Mouse (Mus musculus): Measurements from ENCODE around the gene 2700081O15Rik. TPM values are rescaled to one million over a fixed set of nuclear protein-coding genes. Genes with fewer than 3 reads are reported as not detected.
A peak's percentile ranks its signal among the peaks of the same experiment; 100 is the strongest.
"Not testable (repeated sequence)": the region's sequence is repeated elsewhere in the genome, so short reads cannot be mapped to it uniquely, and the experiment has no call there.

Gene 2700081O15Rik
- polyA plus RNA-seq, 1 experiment from 2014 or later: 17.2 TPM

DNA sequence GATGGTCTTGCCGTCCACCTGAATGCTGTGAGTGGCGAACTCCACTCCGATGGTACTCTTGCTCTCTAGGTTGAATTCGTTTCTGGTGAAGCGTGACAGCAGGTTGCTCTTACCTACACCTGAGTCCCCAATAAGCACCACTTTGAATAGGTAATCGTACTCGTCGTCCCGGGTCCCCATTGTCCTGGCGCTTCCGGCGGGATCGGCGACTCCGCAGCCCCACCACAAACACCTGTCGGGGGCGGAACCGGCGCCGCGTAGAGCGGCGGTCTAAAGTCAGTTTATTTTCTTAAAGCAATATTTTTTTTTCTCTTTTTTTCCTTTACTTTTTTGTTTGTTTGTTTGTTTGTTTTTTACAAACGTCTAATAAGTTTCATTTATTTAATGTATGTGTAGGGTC is 18.5 kb upstream of the 2700081O15Rik start:
- H3K27me3 ChIP-seq; ATAC-seq (ENCODE audit: low FRiP score, low read depth); H3K36me3 ChIP-seq; H3K9me3 ChIP-seq; H3K4me3 ChIP-seq; H3K4me2 ChIP-seq; H3K4me1 ChIP-seq (replicated peaks); H3K9ac ChIP-seq; H3K27ac ChIP-seq (replicated peaks): not testable (repeated sequence)
- WGBS: 41% methylated on average over 24 of the region's 24 CpGs

GRCm38 (mm10) chr19:7400635-7401034 is 16.8 kb upstream of the 2700081O15Rik start:
- Histone ChIP-seq H3K27me3 (no peaks in the 10 kb centered on the region), H3K9ac (no peak overlapping the region), H3K27ac (replicated peaks) (no peak overlapping the region), H3K36me3 (no peaks in the 10 kb centered on the region), H3K4me1 (replicated peaks) (0 out of 2 replicates have a peak, but pooled peaks cover 2% of the 10 kb centered on the region), H3K4me2 (no peak overlapping the region), H3K4me3 (no peak overlapping the region), H3K9me3 (no peaks in the 10 kb centered on the region)
- no peak for ATAC-seq (ENCODE audit: low FRiP score, low read depth)
- WGBS: 84% methylated on average over 11 of the region's 11 CpGs

DNA sequence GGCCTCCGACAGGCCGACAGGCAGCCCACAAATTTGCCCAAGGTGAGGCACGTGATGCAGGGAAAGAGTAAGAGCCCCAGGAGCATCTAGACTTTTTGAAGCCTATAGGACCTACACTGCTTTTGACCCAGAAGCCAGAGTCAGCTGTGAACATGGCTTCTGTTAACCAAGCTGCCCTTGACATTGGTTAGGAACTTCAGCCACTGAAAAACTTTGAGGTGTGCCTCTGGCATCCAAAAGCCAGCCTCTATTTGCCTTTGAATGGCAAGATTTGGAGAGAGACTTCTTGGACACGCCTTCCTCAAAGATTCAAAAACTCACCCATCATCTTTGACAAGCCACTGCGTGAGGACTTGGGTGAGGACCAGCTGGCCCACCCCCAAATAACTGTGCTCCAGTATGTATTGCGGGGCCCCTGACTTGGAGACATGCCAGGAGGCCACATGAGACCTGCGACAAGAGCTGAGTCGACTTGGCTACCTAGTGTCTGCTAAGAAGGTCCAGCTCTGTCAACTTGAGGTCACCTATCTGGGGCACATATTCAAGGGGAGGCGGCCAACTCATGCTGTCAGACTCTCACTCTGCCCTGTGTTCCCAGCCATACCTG is 12.7 kb upstream of the 2700081O15Rik start:
- Histone ChIP-seq H3K9ac (no peak overlapping the region), H3K4me3 (no peak overlapping the region), H3K4me2 (no peak overlapping the region), H3K9me3 (no peaks in the 10 kb centered on the region), H3K27me3 (no peaks in the 10 kb centered on the region), H3K36me3 (no peaks in the 10 kb centered on the region), H3K27ac (replicated peaks) (no peak overlapping the region), H3K4me1 (replicated peaks) (0 out of 2 replicates have a peak, but pooled peaks cover 2% of the 10 kb centered on the region)
- ATAC-seq (ENCODE audit: low FRiP score, low read depth): no peak
- 63% methylated on average over 9 of the region's 9 CpGs for WGBS

DNA sequence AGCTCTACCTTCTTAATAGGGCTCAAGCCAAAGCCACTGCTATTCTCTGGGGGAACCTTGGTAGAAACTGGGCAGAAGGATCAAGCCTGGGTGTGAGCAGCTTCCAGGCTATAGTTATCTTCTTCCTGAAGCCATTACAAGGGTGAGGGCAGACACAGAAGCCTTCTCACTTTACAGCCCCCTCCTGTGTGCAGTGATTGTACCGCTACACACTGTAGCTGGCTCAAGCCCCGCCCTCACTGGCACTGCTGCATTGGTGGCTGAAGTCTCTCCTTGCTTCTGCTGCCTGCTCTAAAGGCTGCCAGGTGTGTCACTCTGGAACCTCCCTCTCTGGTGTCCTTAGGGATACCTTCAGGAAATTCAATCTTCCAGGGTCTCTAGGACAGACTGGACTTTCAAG is 5.1 kb upstream of the 2700081O15Rik start:
- Histone ChIP-seq H3K4me2 (no peak overlapping the region), H3K4me3 (no peak overlapping the region), H3K9me3 (no peaks in the 10 kb centered on the region), H3K27ac (replicated peaks) (no peak overlapping the region), H3K4me1 (replicated peaks) (peaks cover 12% of the 10 kb centered on the region), H3K27me3 (no peaks in the 10 kb centered on the region), H3K9ac (no peak overlapping the region), H3K36me3 (no peaks in the 10 kb centered on the region)
- WGBS: 58% methylated on average over 2 of the region's 2 CpGs
- ATAC-seq (ENCODE audit: low FRiP score, low read depth): no peak

- Histone ChIP-seq H3K4me2 (peak overlapping the region; percentile 93), H3K9ac (peak overlapping the region; percentile 99), H3K4me1 (replicated peaks) (peaks cover 37% of the 10 kb centered on the region), H3K36me3 (no peaks in the 10 kb centered on the region), H3K27ac (replicated peaks) (peak overlapping the region; percentile 99), H3K4me3 (peak overlapping the region; percentile 76), H3K9me3 (no peaks in the 10 kb centered on the region), H3K27me3 (no peaks in the 10 kb centered on the region)
- ATAC-seq (ENCODE audit: low FRiP score, low read depth): no peak
- 21% methylated on average over 22 of the region's 22 CpGs for WGBS
Measured at GRCm38 (mm10) chr19:7415916-7416833, 1.2 kb upstream of the 2700081O15Rik start.

DNA sequence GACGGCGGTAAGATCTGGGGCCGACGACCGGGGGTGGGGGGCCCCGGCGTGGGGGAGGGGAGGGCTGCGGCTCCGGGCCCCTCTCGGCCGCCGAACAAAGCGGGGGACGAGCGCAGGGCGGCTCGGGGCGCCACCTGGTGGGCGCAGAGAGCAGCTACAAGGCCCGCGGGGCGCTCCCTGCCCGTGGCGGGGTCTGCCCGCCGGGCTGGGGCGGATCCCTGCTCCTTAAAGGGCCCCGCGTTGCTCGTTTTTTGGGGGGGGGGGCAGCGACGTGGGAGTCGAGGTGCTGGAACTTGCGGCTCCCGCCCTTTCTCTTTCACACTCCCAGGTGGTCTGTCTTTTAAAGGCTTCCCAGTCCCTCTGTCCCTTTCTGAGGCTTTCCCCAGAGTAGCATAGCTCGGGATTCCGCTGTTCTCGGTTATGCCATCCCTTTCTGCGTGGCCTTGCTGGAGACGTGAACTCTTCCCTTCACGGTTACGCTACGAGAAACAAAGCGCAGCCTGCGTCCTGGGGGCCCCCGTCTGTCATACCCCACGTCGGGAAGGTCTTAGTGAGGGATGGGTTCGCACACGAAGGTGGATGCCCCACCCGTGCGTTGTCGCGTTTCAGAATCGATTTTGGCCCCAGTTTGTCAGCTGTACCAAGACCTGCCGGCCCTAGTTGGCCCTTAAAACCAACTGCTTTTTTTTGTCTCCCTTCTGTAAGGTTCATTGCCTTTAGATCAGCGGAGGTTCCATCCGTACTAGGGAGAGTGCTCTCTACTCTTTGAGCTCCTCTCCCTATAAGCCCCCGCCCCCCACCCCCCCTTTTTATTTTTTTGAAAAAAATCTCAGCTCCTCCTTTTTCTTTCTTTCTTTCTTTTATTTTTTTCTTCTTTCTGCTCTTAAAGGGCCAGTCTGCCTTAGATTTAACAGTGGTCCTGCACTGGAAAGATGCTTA is 755 bp downstream of the 2700081O15Rik start:
- no peaks in the 10 kb centered on the region for H3K27me3 ChIP-seq
- peak overlapping the region; percentile 99 for H3K9ac ChIP-seq
- H3K4me1 ChIP-seq (replicated peaks): peaks cover 57% of the 10 kb centered on the region
- peak; percentile 67 for ATAC-seq (ENCODE audit: low FRiP score, low read depth)
- no peaks in the 10 kb centered on the region for H3K9me3 ChIP-seq
- peak overlapping the region; percentile 93 for H3K4me2 ChIP-seq
- H3K27ac ChIP-seq (replicated peaks): peak overlapping the region; percentile 99
- no peaks in the 10 kb centered on the region for H3K36me3 ChIP-seq
- peak overlapping the region; percentile 76 for H3K4me3 ChIP-seq
- WGBS: under 1% methylated on average over 44 of the region's 59 CpGs

- peak overlapping the region; percentile 99 for H3K27ac ChIP-seq (replicated peaks)
- H3K4me2 ChIP-seq: peak overlapping the region; percentile 93
- H3K36me3 ChIP-seq: no peaks in the 10 kb centered on the region
- no peaks in the 10 kb centered on the region for H3K27me3 ChIP-seq
- peak overlapping the region; percentile 76 for H3K4me3 ChIP-seq
- 11% methylated on average over 6 of the region's 6 CpGs for WGBS
- H3K4me1 ChIP-seq (replicated peaks): peaks cover 66% of the 10 kb centered on the region
- ATAC-seq (ENCODE audit: low FRiP score, low read depth): no peak
- no peaks in the 10 kb centered on the region for H3K9me3 ChIP-seq
- H3K9ac ChIP-seq: peak overlapping the region; percentile 99
Measured at GRCm38 (mm10) chr19:7419134-7419533, 1.7 kb downstream of the 2700081O15Rik start.

- H3K27me3 ChIP-seq: no peaks in the 10 kb centered on the region
- 41% methylated on average over 12 of the region's 12 CpGs for WGBS
- H3K27ac ChIP-seq (replicated peaks): peak overlapping the region; percentile 99
- peak overlapping the region; percentile 93 for H3K4me2 ChIP-seq
- peak overlapping the region; percentile 76 for H3K4me3 ChIP-seq
- H3K9ac ChIP-seq: peak overlapping the region; percentile 99
- no peaks in the 10 kb centered on the region for H3K9me3 ChIP-seq
- H3K4me1 ChIP-seq (replicated peaks): peaks cover 76% of the 10 kb centered on the region
- peaks cover 5% of the 10 kb centered on the region; the same call in 1 of the 2 replicates for H3K36me3 ChIP-seq
- ATAC-seq (ENCODE audit: low FRiP score, low read depth): no peak
Measured at GRCm38 (mm10) chr19:7420108-7420507, 2.7 kb downstream of the 2700081O15Rik start.

DNA sequence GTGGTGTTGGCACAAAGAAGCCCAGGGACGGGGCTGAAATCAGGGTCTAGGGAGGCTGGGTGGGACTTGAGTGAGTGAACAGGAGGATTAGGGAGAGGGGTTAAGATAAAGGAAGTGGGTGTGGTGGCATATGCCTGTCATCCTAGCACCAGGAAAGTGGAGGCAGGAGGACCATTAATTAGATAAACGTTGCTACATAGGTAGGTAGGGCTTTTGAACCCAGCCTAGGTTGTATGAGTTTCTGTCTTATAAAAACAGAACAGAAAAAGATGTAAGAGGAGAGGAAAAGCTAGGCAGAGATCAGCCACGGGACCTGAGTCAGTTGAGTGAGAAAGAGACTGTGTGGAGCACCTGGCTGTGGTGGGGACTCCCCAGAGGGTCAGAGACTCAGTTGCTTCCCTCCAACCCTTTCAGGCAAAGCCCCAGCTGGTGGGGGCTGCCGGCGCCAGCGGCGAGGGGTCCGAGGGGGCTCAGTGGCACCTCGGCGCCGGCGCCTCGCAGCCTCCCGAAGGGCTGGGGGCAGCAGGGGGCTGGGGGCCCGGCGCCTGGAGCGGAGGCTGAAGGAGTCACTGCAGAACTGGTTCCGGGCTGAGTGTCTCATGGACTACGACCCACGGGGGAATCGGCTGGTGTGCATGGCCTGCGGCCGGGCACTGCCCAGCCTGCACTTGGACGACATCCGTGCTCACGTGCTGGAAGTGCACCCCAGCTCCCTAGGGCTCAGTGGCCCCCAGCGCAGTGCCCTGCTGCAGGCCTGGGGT is 3.6 kb downstream of the 2700081O15Rik start:
- Histone ChIP-seq H3K9me3 (no peaks in the 10 kb centered on the region), H3K4me2 (peak overlapping the region; percentile 93), H3K4me1 (replicated peaks) (peaks cover 75% of the 10 kb centered on the region), H3K27me3 (no peaks in the 10 kb centered on the region), H3K27ac (replicated peaks) (peak overlapping the region; percentile 86), H3K36me3 (peaks cover 11% of the 10 kb centered on the region), H3K4me3 (no peak overlapping the region), H3K9ac (peak overlapping the region; percentile 31)
- no peak for ATAC-seq (ENCODE audit: low FRiP score, low read depth)
- 33% methylated on average over 27 of the region's 27 CpGs for WGBS

DNA sequence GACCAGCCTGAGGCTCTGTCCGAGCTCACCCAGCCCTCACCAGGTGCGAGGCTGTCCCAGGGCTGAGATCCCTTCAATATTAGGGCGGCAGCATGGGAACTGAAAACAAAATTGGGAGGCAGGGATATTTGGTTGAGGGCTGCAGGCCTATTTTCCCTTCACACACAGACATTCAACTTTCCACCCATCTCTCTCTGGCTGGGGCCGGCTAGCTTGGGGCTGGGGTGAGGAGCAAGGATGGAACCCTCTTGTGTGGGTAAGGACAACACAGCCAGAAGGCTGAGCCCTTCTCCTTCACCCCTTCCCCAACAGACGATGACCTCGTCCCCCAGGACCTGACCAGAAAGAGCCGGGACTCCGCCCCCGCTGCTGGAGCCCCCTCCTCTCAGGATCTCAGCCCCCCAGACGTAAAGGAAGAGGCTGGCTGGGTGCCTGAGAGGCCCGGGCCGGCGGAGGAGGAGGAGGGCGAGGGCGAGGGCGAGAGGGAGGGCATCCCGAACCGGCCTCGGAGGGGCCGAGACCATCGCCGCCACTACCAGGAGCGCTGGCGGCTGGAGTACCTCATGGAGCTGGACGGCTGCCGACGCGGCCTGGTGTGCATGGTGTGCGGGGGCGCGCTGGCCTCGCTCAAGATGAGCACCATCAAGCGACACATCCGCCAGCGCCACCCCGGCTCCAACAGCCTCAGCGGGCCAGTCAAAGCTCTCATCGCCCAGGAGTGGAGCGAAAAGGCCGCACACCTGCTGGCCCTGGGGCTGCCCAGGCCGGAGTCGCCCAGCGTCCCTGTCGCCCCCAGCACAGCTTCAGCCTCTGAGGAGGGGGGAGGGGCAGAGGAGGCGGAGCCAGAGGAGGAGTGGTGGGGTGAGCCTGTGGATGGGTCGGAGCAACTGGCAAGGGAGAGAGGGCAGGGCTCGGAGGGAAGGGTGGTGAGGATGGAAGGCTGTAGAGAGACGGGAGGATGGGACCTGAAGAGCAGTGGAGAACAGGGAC is 4.5 kb downstream of the 2700081O15Rik start:
- peak; percentile 27 for ATAC-seq (ENCODE audit: low FRiP score, low read depth)
- H3K9ac ChIP-seq: peak overlapping the region; percentile 55
- 10% methylated on average over 40 of the region's 48 CpGs for WGBS
- peak overlapping the region; percentile 34 for H3K4me3 ChIP-seq
- peak overlapping the region; percentile 93 for H3K4me2 ChIP-seq
- H3K4me1 ChIP-seq (replicated peaks): peaks cover 68% of the 10 kb centered on the region
- H3K9me3 ChIP-seq: no peaks in the 10 kb centered on the region
- peak overlapping the region; percentile 86 for H3K27ac ChIP-seq (replicated peaks)
- H3K36me3 ChIP-seq: peaks cover 19% of the 10 kb centered on the region
- no peaks in the 10 kb centered on the region for H3K27me3 ChIP-seq

Measured in hindbrain, embryonic 15.5 days (tissue).